Mouse (Mus musculus) intestine, embryonic 16.5 days (tissue): ENCODE measurements around the gene Rps6kc1. TPM values are rescaled to one million over a fixed set of nuclear protein-coding genes. Genes with fewer than 3 reads are reported as not detected.
A peak's percentile ranks its signal among the peaks of the same experiment; 100 is the strongest.

Source experiments
- ATAC-seq: fragments of 200-750 bp; cut with Nextera tagmentation; 2 replicates; pipeline ENCODE4 v1.8.0; 2017; ENCODE audit warnings: moderate TSS enrichment, moderate library complexity
- H3K27ac ChIP-seq: fragments of 300-500 bp; sonication (generic); 2 replicates; pipeline ENCODE4 v1.5.1; 2014; ENCODE audit warnings: mild to moderate bottlenecking, low read length
- H3K27me3 ChIP-seq: fragments of 300-500 bp; sonication (generic); replicated peaks from 2 replicates; pipeline ENCODE4 v1.6.1; 2014; ENCODE audit warnings: low read length, control low read depth, mixed read lengths; ENCODE audit not compliant: control insufficient read depth, insufficient read depth
- H3K36me3 ChIP-seq: fragments of 300-500 bp; sonication (generic); 2 replicates; pipeline ENCODE4 v1.6.1; 2014; ENCODE audit warnings: low read length, control low read depth; ENCODE audit not compliant: control insufficient read depth, insufficient read depth
- H3K4me1 ChIP-seq: fragments of 300-500 bp; sonication (generic); 2 replicates; pipeline ENCODE4 v1.6.1; 2014; ENCODE audit warnings: low read length, control low read depth, mixed read lengths; ENCODE audit not compliant: control insufficient read depth, insufficient read depth
- H3K4me2 ChIP-seq: fragments of 300-500 bp; sonication (generic); 2 replicates; pipeline ENCODE4 v1.6.1; 2014; ENCODE audit warnings: low read depth, low read length, control low read depth
- H3K4me3 ChIP-seq: fragments of 300-500 bp; sonication (generic); 2 replicates; pipeline ENCODE4 v1.5.1; 2014; ENCODE audit warnings: mild to moderate bottlenecking, low read length
- H3K9ac ChIP-seq: fragments of 300-500 bp; sonication (generic); 2 replicates; pipeline ENCODE4 v1.6.1; 2014; ENCODE audit warnings: low read depth, low read length
- H3K9me3 ChIP-seq: fragments of 300-500 bp; sonication (generic); 2 replicates; pipeline ENCODE4 v1.6.1; 2016; ENCODE audit warnings: low read length, control low read depth; ENCODE audit not compliant: control insufficient read depth
- WGBS: fragments of 180-500 bp; shearing (Covaris S2); extraction: QIAGEN DNeasy Blood & Tissue Kit; methylation state at CpG from one replicate; pipeline ENCODE4 v1.1.7; 2014; 5-methylcytosine and 5-hydroxymethylcytosine counted together
- polyA plus RNA-seq: library from polyadenylated mRNA; unstranded; fragments of >200 nt; fragmentation: Nextera tagmentation; extraction: Ambion mirVana; gene quantifications from 2 replicates; pipeline ENCODE4 v1.2.1, GENCODE M21; 2015

Rps6kc1 gene
- polyA plus RNA-seq, 1 experiment from 2014 or later = 11.8 TPM

DNA sequence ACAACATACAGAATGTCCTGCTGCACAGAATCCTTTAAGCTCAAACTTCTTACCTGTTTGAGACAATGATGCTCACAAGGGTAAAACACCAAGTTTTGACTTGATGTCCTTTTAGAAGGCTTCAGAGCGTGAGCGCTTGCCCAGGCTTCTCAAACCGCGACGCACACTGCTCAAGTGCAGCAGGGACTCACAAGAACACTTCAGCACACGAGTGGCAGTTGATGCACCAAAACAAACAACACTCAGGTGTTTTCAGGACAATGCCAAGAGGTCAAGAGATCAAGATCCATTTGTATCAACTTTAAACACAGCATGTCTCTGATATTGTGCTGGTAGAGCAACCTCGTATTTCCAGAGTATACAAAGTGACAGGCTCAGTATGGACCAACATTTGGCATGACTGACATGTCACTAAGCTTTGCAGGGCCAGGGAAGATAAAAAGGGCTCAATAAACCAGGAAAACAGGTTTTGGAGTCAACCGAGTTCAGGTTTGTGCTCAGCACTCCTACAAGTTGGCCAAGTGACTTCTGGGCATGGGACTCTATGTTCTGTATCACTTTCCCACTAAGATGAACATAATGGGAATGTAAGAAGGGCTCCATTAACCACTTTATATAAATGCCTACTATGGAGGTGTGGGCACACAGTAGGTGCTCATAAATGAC, 78.5 kb downstream of the Rps6kc1 start:
- Histone ChIP-seq H3K4me1 (no peaks in the 10 kb centered on the region), H3K27ac (peak overlapping the region; percentile 36), H3K9me3 (no peaks in the 10 kb centered on the region), H3K27me3 (no peaks in the 10 kb centered on the region), H3K4me2 (no peak overlapping the region), H3K36me3 (no peaks in the 10 kb centered on the region), H3K4me3 (no peak overlapping the region), H3K9ac (no peak overlapping the region)
- 84% methylated on average over 8 of the region's 8 CpGs for WGBS
- ATAC-seq = no peak

DNA sequence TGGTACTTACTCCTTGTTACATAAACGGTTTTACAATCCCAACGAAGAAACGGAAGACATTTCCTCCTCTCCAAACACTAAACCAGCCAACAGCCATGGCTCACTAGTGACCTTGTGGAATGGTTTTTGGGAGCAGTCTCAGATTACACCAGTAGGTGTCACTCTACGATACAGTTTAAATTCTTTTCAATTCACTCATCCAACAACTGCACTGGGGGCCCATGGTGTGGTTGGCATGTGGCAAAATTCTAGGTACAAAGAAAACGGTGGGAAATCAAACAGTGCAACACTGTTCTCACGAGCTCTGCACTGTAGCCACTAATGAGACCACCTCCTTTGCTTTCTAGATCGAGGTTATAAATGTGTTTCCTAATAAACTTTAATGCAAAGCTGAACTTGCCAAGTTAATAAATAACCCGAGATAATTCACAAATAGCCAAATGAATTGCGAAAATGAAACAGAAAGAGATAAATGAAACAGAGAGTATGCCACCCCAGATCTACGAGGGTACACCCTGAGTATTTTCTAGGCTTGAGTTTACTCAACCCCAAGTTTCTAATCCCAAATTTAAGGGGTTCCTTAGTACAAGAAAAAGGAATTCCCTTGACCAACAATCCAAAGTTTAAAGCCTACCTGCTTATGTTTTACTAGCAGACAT, 79.6 kb downstream of the Rps6kc1 start:
- Histone ChIP-seq H3K9me3 (no peaks in the 10 kb centered on the region), H3K27me3 (no peaks in the 10 kb centered on the region), H3K4me3 (peak overlapping the region; percentile 21; the same call in 1 of the 2 replicates), H3K9ac (no peak overlapping the region), H3K4me2 (peak overlapping the region; percentile 38), H3K27ac (peak overlapping the region; percentile 36), H3K36me3 (0 out of 2 replicates have a peak, but pooled peaks cover 3% of the 10 kb centered on the region), H3K4me1 (no peaks in the 10 kb centered on the region)
- WGBS = 39% methylated on average over 10 of the region's 10 CpGs
- ATAC-seq = peak; percentile 83

DNA sequence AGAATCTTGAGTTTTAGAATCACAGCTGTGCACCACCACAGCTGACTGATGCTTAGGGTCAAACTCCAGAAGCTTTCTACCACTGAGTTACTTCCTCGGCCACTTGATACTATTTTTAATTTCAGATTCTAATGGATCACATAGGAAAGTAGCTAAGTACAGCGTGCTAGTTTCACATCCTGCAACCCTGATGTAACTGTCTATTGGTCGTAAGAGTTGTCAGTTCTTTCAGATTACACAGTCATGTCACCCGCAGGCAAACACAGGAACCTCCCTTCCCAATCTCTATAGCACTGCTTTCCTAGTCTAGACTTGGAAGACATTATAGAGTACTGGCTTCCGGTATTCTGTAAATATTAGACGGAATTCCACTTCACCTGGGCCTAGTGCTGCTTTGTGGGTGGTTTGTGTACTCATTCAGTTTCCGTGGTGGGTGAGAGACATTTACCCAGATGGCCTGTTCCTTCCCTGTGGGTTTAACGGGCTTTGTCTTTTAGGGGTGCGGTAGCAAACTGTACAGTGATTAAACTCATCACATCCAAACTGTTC, 85.0 kb downstream of the Rps6kc1 start:
- Histone ChIP-seq H3K27ac (no peak overlapping the region), H3K4me3 (no peak overlapping the region), H3K9me3 (no peaks in the 10 kb centered on the region), H3K4me1 (no peaks in the 10 kb centered on the region), H3K36me3 (0 out of 2 replicates have a peak, but pooled peaks cover 3% of the 10 kb centered on the region), H3K27me3 (no peaks in the 10 kb centered on the region), H3K4me2 (no peak overlapping the region), H3K9ac (no peak overlapping the region)
- ATAC-seq = no peak
- WGBS = 57% methylated on average over 9 of the region's 9 CpGs

DNA sequence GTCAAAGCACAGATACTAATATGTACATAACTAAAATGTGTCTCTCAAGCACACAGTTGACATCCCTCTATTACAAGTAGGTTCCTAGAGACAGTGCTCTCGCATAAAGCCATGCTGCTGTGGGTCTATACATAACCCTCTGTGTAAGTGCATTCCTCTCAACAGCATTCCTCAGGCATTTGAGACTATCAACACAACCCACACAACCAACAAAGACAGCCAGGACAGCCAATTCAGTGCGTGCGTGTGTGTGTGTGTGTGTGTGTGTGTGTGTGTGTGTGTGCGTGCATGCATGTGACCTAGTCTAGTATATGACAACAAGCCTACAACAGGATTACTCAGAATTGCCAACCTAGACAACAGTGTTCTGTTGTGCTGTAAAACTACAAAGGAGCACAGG, 87.8 kb downstream of the Rps6kc1 start:
- WGBS = 83% methylated on average over 4 of the region's 4 CpGs
- Histone ChIP-seq H3K9ac (no peak overlapping the region), H3K27ac (no peak overlapping the region)

DNA sequence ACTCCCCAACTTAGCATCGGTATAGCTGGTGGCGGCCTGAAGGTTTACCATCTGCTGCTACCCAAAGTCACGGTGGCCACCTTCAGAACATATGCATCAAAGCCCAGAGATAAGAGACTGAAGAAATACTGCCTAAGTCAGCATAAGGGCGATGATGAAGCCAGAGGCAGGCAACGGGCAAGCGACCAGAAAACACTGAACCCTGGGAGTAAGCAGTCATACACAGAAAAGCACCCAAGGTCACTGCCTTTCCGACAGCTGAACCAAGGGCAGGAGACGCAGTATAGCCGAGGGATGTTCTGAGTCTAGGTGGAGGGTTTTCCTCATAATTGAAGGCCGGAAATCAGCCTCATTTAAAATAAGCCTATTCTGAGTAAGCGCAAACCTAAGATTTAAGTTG, 95.4 kb downstream of the Rps6kc1 start:
- H3K4me3 ChIP-seq = no peak overlapping the region
- no peaks in the 10 kb centered on the region for H3K36me3 ChIP-seq
- no peaks in the 10 kb centered on the region for H3K9me3 ChIP-seq
- 82% methylated on average over 11 of the region's 11 CpGs for WGBS
- H3K4me2 ChIP-seq = no peak overlapping the region
- no peak for ATAC-seq
- no peaks in the 10 kb centered on the region for H3K4me1 ChIP-seq
- H3K9ac ChIP-seq = no peak overlapping the region
- no peak overlapping the region for H3K27ac ChIP-seq
- H3K27me3 ChIP-seq = no peaks in the 10 kb centered on the region

More for the DNA sequence above, 87.8 kb downstream of the Rps6kc1 start:
- Histone ChIP-seq H3K27me3 (no peaks in the 10 kb centered on the region), H3K9me3 (no peaks in the 10 kb centered on the region), H3K4me2 (no peak overlapping the region), H3K4me1 (no peaks in the 10 kb centered on the region), H3K36me3 (0 out of 2 replicates have a peak, but pooled peaks cover 3% of the 10 kb centered on the region), H3K4me3 (no peak overlapping the region)
- no peak for ATAC-seq

DNA sequence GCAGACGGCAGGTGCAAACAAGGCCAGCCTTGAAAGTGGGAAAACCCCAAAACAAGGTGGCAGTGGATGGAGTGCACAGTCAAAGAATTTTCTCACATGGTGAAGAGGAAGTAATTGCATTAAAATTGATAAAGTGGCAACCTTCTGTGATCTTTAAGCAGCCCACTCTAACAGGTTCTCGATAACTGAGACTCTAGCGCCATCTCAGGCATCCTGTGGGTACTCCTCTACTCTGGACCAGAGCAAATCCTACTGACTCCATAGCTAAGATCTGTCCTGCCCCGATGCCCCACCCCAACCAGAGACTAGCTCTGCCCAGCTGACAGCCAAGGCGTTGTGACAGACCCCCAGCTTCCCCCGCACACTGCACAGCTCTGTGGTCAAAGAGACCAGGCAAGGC, 101.2 kb downstream of the Rps6kc1 start:
- H3K4me2 ChIP-seq = no peak overlapping the region
- no peaks in the 10 kb centered on the region for H3K27me3 ChIP-seq
- H3K9ac ChIP-seq = no peak overlapping the region
- H3K4me3 ChIP-seq = no peak overlapping the region
- H3K36me3 ChIP-seq = no peaks in the 10 kb centered on the region
- WGBS = 78% methylated on average over 6 of the region's 6 CpGs
- no peaks in the 10 kb centered on the region for H3K9me3 ChIP-seq
- no peaks in the 10 kb centered on the region for H3K4me1 ChIP-seq
- H3K27ac ChIP-seq = no peak overlapping the region
- ATAC-seq = no peak

DNA sequence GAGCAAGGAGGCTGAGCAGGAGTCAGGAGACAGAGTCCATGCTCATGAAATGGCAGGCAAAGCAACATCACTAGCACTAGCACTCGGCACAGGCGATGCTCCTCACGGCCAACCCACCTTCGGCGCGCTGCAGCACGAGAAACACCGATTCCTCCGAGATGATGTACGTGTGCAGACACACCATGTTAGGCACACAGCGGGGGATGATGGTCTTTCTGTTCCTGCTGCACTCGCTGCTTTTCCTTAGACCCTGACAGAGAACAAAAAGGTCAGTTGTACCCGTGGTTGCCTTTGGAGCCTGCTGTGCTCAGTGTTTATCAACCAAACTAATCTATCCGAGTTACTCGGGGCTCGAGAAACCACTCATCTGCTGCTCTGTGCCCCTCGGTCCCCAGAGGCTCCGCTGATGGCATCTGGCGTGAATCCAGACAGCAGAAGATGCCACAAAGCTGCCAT, 102.8 kb downstream of the Rps6kc1 start:
- WGBS = 55% methylated on average over 19 of the region's 19 CpGs
- ATAC-seq = no peak

DNA sequence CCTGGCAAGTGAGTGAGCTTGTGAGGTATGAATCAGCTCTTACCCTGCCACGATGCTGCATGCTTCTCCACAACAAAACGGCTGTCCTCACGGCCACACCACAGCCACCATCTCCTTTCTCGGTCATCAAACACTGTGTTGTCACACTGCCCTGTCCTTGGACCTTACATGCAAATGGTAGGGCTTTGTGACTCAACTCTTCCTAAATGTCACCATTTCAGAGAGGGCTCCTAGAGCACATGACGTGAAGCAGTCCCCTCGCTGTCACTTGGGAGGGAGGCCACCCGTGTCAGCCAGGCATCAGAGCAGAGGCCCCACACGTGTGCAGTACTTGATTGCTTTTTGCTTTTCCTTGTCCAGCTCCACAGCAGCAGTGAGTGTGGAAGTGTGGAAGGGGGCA, 104.8 kb downstream of the Rps6kc1 start:
- no peak overlapping the region for H3K4me2 ChIP-seq
- no peaks in the 10 kb centered on the region for H3K27me3 ChIP-seq
- H3K9ac ChIP-seq = no peak overlapping the region
- no peaks in the 10 kb centered on the region for H3K9me3 ChIP-seq
- ATAC-seq = no peak
- 86% methylated on average over 8 of the region's 8 CpGs for WGBS
- H3K4me3 ChIP-seq = no peak overlapping the region
- no peaks in the 10 kb centered on the region for H3K36me3 ChIP-seq
- H3K27ac ChIP-seq = no peak overlapping the region
- H3K4me1 ChIP-seq = no peaks in the 10 kb centered on the region

More for the DNA sequence above, 102.8 kb downstream of the Rps6kc1 start:
- H3K4me1 ChIP-seq = no peaks in the 10 kb centered on the region
- no peaks in the 10 kb centered on the region for H3K27me3 ChIP-seq
- H3K36me3 ChIP-seq = no peaks in the 10 kb centered on the region
- no peaks in the 10 kb centered on the region for H3K9me3 ChIP-seq
- no peak overlapping the region for H3K9ac ChIP-seq
- no peak overlapping the region for H3K27ac ChIP-seq
- no peak overlapping the region for H3K4me2 ChIP-seq
- no peak overlapping the region for H3K4me3 ChIP-seq

DNA sequence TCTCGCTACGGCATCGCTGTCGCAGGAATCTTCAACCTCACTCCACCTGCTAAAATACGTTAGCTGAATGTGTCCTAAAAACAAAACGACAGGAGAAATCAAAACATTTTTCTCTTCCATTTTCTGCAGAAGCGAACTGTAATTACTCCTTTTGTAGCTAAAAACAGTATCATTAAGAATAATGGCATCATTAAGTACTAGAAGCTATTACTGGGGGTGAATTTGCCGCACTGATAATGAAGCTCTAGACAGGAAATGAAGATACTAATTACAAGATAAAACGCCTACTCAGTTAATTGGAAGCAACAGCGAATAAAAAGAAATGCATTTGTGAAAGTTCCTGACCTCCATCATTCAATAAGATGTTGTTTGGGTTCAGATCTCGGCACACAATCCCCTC, 112.9 kb downstream of the Rps6kc1 start:
- Histone ChIP-seq H3K36me3 (0 out of 2 replicates have a peak, but pooled peaks cover 2% of the 10 kb centered on the region), H3K9ac (no peak overlapping the region), H3K9me3 (no peaks in the 10 kb centered on the region), H3K4me2 (no peak overlapping the region), H3K27ac (no peak overlapping the region), H3K4me3 (no peak overlapping the region), H3K4me1 (no peaks in the 10 kb centered on the region), H3K27me3 (no peaks in the 10 kb centered on the region)
- ATAC-seq = no peak
- 86% methylated on average over 11 of the region's 11 CpGs for WGBS
